Mouse (Mus musculus): ENCODE results near the gene Espl1. TPM values are rescaled to one million over a fixed set of nuclear protein-coding genes. Genes with fewer than 3 reads are reported as not detected.

Espl1 gene
- total and polyA plus RNA-seq, 2 experiments = 0.09 to 0.11 TPM

GRCm38 (mm10) chr15:102362648-102363047 is 66.6 kb downstream of the Espl1 start:
- WGBS = 33% methylated on average over 14 of the region's 14 CpGs
- no peak for DNase-seq (ENCODE audit: extremely low read depth, low read depth, low spot score)
- no peak for TF ChIP-seq POLR2A (IDR thresholded peaks at IDR 0.05; ENCODE audit: extremely low read depth, insufficient read depth, low read length)
- TF ChIP-seq CTCF (IDR thresholded peaks at IDR 0.05; ENCODE audit: low read depth, low read length) = no peak
- no peaks in the 10 kb centered on the region for H3K4me1 ChIP-seq (ENCODE audit: control insufficient read depth, insufficient read depth, low read length)
- peaks cover 12% of the 10 kb centered on the region for H3K27me3 ChIP-seq (ENCODE audit: control insufficient read depth, insufficient read depth, low read length)
- no peak overlapping the region for H3K9ac ChIP-seq (ENCODE audit: low read depth, low read length)
- no peaks in the 10 kb centered on the region for H3K36me3 ChIP-seq (ENCODE audit: control insufficient read depth, insufficient read depth, low read length)
- H3K27ac ChIP-seq (replicated peaks; ENCODE audit: insufficient read depth, low read depth, low read length) = no peak overlapping the region
- no peak overlapping the region for H3K4me3 ChIP-seq (ENCODE audit: insufficient read depth, low read depth, low read length)
- H3K79me2 ChIP-seq (ENCODE audit: control insufficient read depth, insufficient read depth, low read length) = no peaks in the 10 kb centered on the region

GRCm38 (mm10) chr15:102364678-102365077 is 68.6 kb downstream of the Espl1 start:
- 81% methylated on average over 1 of the region's 1 CpGs for WGBS
- Histone ChIP-seq H3K9ac (ENCODE audit: low read depth, low read length) (no peak overlapping the region), H3K4me3 (ENCODE audit: insufficient read depth, low read depth, low read length) (no peak overlapping the region), H3K27ac (replicated peaks; ENCODE audit: insufficient read depth, low read depth, low read length) (no peak overlapping the region), H3K79me2 (ENCODE audit: control insufficient read depth, insufficient read depth, low read length) (no peaks in the 10 kb centered on the region), H3K36me3 (ENCODE audit: control insufficient read depth, insufficient read depth, low read length) (no peaks in the 10 kb centered on the region), H3K4me1 (ENCODE audit: control insufficient read depth, insufficient read depth, low read length) (no peaks in the 10 kb centered on the region), H3K27me3 (ENCODE audit: control insufficient read depth, insufficient read depth, low read length) (peaks cover 8% of the 10 kb centered on the region; the same call in 1 of the 2 replicates)
- no peak for DNase-seq (ENCODE audit: extremely low read depth, low read depth, low spot score)
- TF ChIP-seq CTCF (IDR thresholded peaks at IDR 0.05; ENCODE audit: low read depth, low read length) (no peak), POLR2A (IDR thresholded peaks at IDR 0.05; ENCODE audit: extremely low read depth, insufficient read depth, low read length) (no peak)

GRCm38 (mm10) chr15:102366238-102366637 is 70.2 kb downstream of the Espl1 start:
- H3K27me3 ChIP-seq (ENCODE audit: control insufficient read depth, insufficient read depth, low read length) = peaks cover 18% of the 10 kb centered on the region; the same call in 1 of the 2 replicates
- WGBS = 18% methylated on average over 7 of the region's 7 CpGs

DNA sequence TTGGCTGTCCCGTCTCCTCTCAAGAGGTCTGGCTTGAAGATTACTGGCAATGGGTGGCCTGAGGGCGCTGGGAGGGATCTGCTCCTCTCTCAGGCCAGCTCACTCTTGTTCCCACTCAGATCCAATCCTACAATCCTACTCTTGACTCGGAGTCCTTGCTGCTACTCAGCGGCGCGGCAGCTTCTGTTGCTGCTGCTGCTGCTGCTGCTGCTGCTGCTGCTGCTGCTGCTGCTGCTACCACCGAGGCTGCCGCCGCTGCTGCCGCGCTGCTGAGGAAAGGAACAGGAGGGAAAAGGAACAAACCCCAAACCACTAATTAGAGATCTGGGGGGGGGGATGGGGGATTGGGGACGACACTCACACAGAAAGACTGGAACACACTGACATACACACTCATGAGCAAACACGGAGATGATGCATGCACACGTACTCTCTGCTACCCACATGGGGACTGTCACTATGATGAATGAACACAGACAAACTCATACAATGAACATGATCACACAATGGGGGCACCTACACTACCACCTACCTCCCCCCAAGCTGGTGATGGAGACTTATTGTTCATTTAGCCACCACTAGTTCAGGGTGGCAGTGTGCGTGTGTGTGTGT is 70.8 kb downstream of the Espl1 start, which contains the start of gene Sp7:
Gene Sp7, minus strand, starts transcription at position 450 of the 612 bp plus-strand sequence.
- H3K4me1 ChIP-seq (ENCODE audit: control insufficient read depth, insufficient read depth, low read length) = no peaks in the 10 kb centered on the region
- H3K27me3 ChIP-seq (ENCODE audit: control insufficient read depth, insufficient read depth, low read length) = peaks cover 18% of the 10 kb centered on the region; the same call in 1 of the 2 replicates
- H3K9ac ChIP-seq (ENCODE audit: low read depth, low read length) = no peak within 1 kb of the TSS
- H3K27ac ChIP-seq (replicated peaks; ENCODE audit: insufficient read depth, low read depth, low read length) = no peak within 1 kb of the TSS
- no peaks in the 10 kb centered on the region for H3K36me3 ChIP-seq (ENCODE audit: control insufficient read depth, insufficient read depth, low read length)
- 14% methylated on average over 15 of the region's 15 CpGs for WGBS
- H3K79me2 ChIP-seq (ENCODE audit: control insufficient read depth, insufficient read depth, low read length) = no peaks in the 10 kb centered on the region
- TF ChIP-seq POLR2A (IDR thresholded peaks at IDR 0.05; ENCODE audit: extremely low read depth, insufficient read depth, low read length) = no peak
- no peak for TF ChIP-seq CTCF (IDR thresholded peaks at IDR 0.05; ENCODE audit: low read depth, low read length)
- H3K4me3 ChIP-seq (ENCODE audit: insufficient read depth, low read depth, low read length) = no peak within 1 kb of the TSS
- DNase-seq (ENCODE audit: extremely low read depth, low read depth, low spot score) = no peak

More at GRCm38 (mm10) chr15:102366238-102366637, 70.2 kb downstream of the Espl1 start:
- Histone ChIP-seq H3K4me3 (ENCODE audit: insufficient read depth, low read depth, low read length) (no peak overlapping the region), H3K27ac (replicated peaks; ENCODE audit: insufficient read depth, low read depth, low read length) (no peak overlapping the region), H3K79me2 (ENCODE audit: control insufficient read depth, insufficient read depth, low read length) (no peaks in the 10 kb centered on the region), H3K9ac (ENCODE audit: low read depth, low read length) (no peak overlapping the region), H3K4me1 (ENCODE audit: control insufficient read depth, insufficient read depth, low read length) (no peaks in the 10 kb centered on the region), H3K36me3 (ENCODE audit: control insufficient read depth, insufficient read depth, low read length) (no peaks in the 10 kb centered on the region)
- TF ChIP-seq POLR2A (IDR thresholded peaks at IDR 0.05; ENCODE audit: extremely low read depth, insufficient read depth, low read length) = no peak
- no peak for TF ChIP-seq CTCF (IDR thresholded peaks at IDR 0.05; ENCODE audit: low read depth, low read length)
- no peak for DNase-seq (ENCODE audit: extremely low read depth, low read depth, low spot score)

- Histone ChIP-seq H3K36me3 (ENCODE audit: control insufficient read depth, insufficient read depth, low read length) (no peaks in the 10 kb centered on the region), H3K27ac (replicated peaks; ENCODE audit: insufficient read depth, low read depth, low read length) (no peak overlapping the region), H3K27me3 (ENCODE audit: control insufficient read depth, insufficient read depth, low read length) (peaks cover 18% of the 10 kb centered on the region; the same call in 1 of the 2 replicates), H3K79me2 (ENCODE audit: control insufficient read depth, insufficient read depth, low read length) (no peaks in the 10 kb centered on the region), H3K4me3 (ENCODE audit: insufficient read depth, low read depth, low read length) (no peak overlapping the region), H3K4me1 (ENCODE audit: control insufficient read depth, insufficient read depth, low read length) (no peaks in the 10 kb centered on the region), H3K9ac (ENCODE audit: low read depth, low read length) (no peak overlapping the region)
- 25% methylated on average over 13 of the region's 13 CpGs for WGBS
- TF ChIP-seq POLR2A (IDR thresholded peaks at IDR 0.05; ENCODE audit: extremely low read depth, insufficient read depth, low read length) (no peak), CTCF (IDR thresholded peaks at IDR 0.05; ENCODE audit: low read depth, low read length) (no peak)
- DNase-seq (ENCODE audit: extremely low read depth, low read depth, low spot score) = no peak
These were observed 73.9 kb downstream of the Espl1 start for GRCm38 (mm10) chr15:102369972-102370371.

DNA sequence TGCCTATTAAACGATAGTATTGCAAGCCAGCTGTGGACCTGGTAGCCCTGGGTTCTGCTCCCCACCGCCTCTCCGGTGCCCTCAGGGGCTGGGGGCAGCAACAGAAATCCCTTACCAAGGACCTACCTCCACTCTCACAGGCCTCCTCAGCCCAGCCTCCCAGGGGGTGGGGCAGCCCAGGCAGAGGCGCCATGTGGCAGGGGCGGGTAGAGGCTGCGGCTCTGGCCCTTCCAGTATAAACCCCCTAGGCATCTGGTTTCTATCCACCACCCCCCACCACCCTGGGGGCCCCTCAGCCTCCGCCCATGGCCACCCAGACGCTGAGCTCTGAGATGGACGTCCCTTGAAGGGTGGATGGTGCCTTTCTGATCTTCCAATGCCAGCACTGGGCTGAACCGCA is 74.7 kb downstream of the Espl1 start:
- peaks cover 18% of the 10 kb centered on the region; the same call in 1 of the 2 replicates for H3K27me3 ChIP-seq (ENCODE audit: control insufficient read depth, insufficient read depth, low read length)
- H3K4me3 ChIP-seq (ENCODE audit: insufficient read depth, low read depth, low read length) = no peak overlapping the region
- H3K27ac ChIP-seq (replicated peaks; ENCODE audit: insufficient read depth, low read depth, low read length) = no peak overlapping the region
- TF ChIP-seq CTCF (IDR thresholded peaks at IDR 0.05; ENCODE audit: low read depth, low read length) = no peak
- TF ChIP-seq POLR2A (IDR thresholded peaks at IDR 0.05; ENCODE audit: extremely low read depth, insufficient read depth, low read length) = no peak
- no peak for DNase-seq (ENCODE audit: extremely low read depth, low read depth, low spot score)
- H3K9ac ChIP-seq (ENCODE audit: low read depth, low read length) = no peak overlapping the region
- H3K79me2 ChIP-seq (ENCODE audit: control insufficient read depth, insufficient read depth, low read length) = no peaks in the 10 kb centered on the region
- 40% methylated on average over 10 of the region's 10 CpGs for WGBS
- no peaks in the 10 kb centered on the region for H3K4me1 ChIP-seq (ENCODE audit: control insufficient read depth, insufficient read depth, low read length)
- H3K36me3 ChIP-seq (ENCODE audit: control insufficient read depth, insufficient read depth, low read length) = no peaks in the 10 kb centered on the region

Other genes starting within 250 kb of the Espl1 start
- gene Eif4b, start 222.5 kb upstream of the Espl1 start, total RNA-seq (2014; rRNA removed) = 119 and 130 TPM in 2 replicates
- gene Eif4b, start 222.5 kb upstream of the Espl1 start, polyA plus RNA-seq (2012; rRNA removed) = 70.5 and 73.8 TPM in 2 replicates
- gene Tns2, start 195.9 kb upstream of the Espl1 start, total RNA-seq (2014; rRNA removed) = 21.8 and 36.5 TPM in 2 replicates
- 30.9 and 35.9 TPM in 2 replicates for gene Tns2, start 195.9 kb upstream of the Espl1 start, polyA plus RNA-seq (2012; rRNA removed)
- 9.2 and 12.1 TPM in 2 replicates for gene Spryd3, start 160.0 kb upstream of the Espl1 start, total RNA-seq (2014; rRNA removed)
- gene Spryd3, start 160.0 kb upstream of the Espl1 start, polyA plus RNA-seq (2012; rRNA removed) = 20.7 and 22.6 TPM in 2 replicates
- 1.0 and 1.8 TPM in 2 replicates for gene Igfbp6, start 151.9 kb upstream of the Espl1 start, total RNA-seq (2014; rRNA removed)
- 2.3 and 4.5 TPM in 2 replicates for gene Igfbp6, start 151.9 kb upstream of the Espl1 start, polyA plus RNA-seq (2012; rRNA removed)
- gene Soat2, start 145.7 kb upstream of the Espl1 start, total RNA-seq (2014; rRNA removed) = 27.5 and 36.5 TPM in 2 replicates
- gene Soat2, start 145.7 kb upstream of the Espl1 start, polyA plus RNA-seq (2012; rRNA removed) = 54.9 and 80.8 TPM in 2 replicates
- gene Zfp740, start 93.0 kb upstream of the Espl1 start, total RNA-seq (2014; rRNA removed) = 15.6 and 21.0 TPM in 2 replicates
- 8.1 and 9.4 TPM in 2 replicates for gene Zfp740, start 93.0 kb upstream of the Espl1 start, polyA plus RNA-seq (2012; rRNA removed)
- 47.6 and 449 TPM in 2 replicates for gene Csad, start 91.5 kb upstream of the Espl1 start, total RNA-seq (2014; rRNA removed)
- gene Csad, start 91.5 kb upstream of the Espl1 start, polyA plus RNA-seq (2012; rRNA removed) = 107 and 123 TPM in 2 replicates
- gene Itgb7, start 64.3 kb upstream of the Espl1 start, total RNA-seq (2014; rRNA removed) = 1.3 and 2.2 TPM in 2 replicates
- gene Itgb7, start 64.3 kb upstream of the Espl1 start, polyA plus RNA-seq (2012; rRNA removed) = 1.7 and 1.8 TPM in 2 replicates
- 1.5 and 2.0 TPM in 2 replicates for gene Rarg, start 38.7 kb upstream of the Espl1 start, total RNA-seq (2014; rRNA removed)
- 5.3 and 6.0 TPM in 2 replicates for gene Rarg, start 38.7 kb upstream of the Espl1 start, polyA plus RNA-seq (2012; rRNA removed)
- not detected in 2 replicates for gene Gm9918, start 25.7 kb upstream of the Espl1 start, total RNA-seq (2014; rRNA removed)
- gene Gm9918, start 25.7 kb upstream of the Espl1 start, polyA plus RNA-seq (2012; rRNA removed) = 0.05 TPM in 1 of 2 replicates, not detected in the other
- 8.5 and 10.1 TPM in 2 replicates for gene Mfsd5, start 16.8 kb upstream of the Espl1 start, total RNA-seq (2014; rRNA removed)
- 44.3 and 51.4 TPM in 2 replicates for gene Mfsd5, start 16.8 kb upstream of the Espl1 start, polyA plus RNA-seq (2012; rRNA removed)
- gene Pfdn5, start 29.9 kb downstream of the Espl1 start, total RNA-seq (2014; rRNA removed) = 137 and 195 TPM in 2 replicates
- 44.6 and 45.2 TPM in 2 replicates for gene Pfdn5, start 29.9 kb downstream of the Espl1 start, polyA plus RNA-seq (2012; rRNA removed)
- gene Myg1, start 35.4 kb downstream of the Espl1 start, total RNA-seq (2014; rRNA removed) = 25.5 and 27.6 TPM in 2 replicates
- gene Myg1, start 35.4 kb downstream of the Espl1 start, polyA plus RNA-seq (2012; rRNA removed) = 32.0 and 32.3 TPM in 2 replicates
- 4.0 and 8.3 TPM in 2 replicates for gene Aaas, start 54.5 kb downstream of the Espl1 start, total RNA-seq (2014; rRNA removed)
- gene Aaas, start 54.5 kb downstream of the Espl1 start, polyA plus RNA-seq (2012; rRNA removed) = 18.9 and 24.0 TPM in 2 replicates
- gene Sp7, start 70.9 kb downstream of the Espl1 start, total RNA-seq (2014; rRNA removed) = not detected in 2 replicates
- not detected in 2 replicates for gene Sp7, start 70.9 kb downstream of the Espl1 start, polyA plus RNA-seq (2012; rRNA removed)
- 16.7 and 18.2 TPM in 2 replicates for gene Sp1, start 109.9 kb downstream of the Espl1 start, total RNA-seq (2014; rRNA removed)
- 7.3 and 7.6 TPM in 2 replicates for gene Sp1, start 109.9 kb downstream of the Espl1 start, polyA plus RNA-seq (2012; rRNA removed)
- 0.07 and 0.09 TPM in 2 replicates for gene Amhr2, start 149.1 kb downstream of the Espl1 start, total RNA-seq (2014; rRNA removed)
- 0.40 and 0.49 TPM in 2 replicates for gene Amhr2, start 149.1 kb downstream of the Espl1 start, polyA plus RNA-seq (2012; rRNA removed)
- gene Prr13, start 162.8 kb downstream of the Espl1 start, total RNA-seq (2014; rRNA removed) = 7.3 and 11.1 TPM in 2 replicates
- gene Prr13, start 162.8 kb downstream of the Espl1 start, polyA plus RNA-seq (2012; rRNA removed) = 93.4 and 98.3 TPM in 2 replicates
- 112 and 189 TPM in 2 replicates for gene Pcbp2, start 174.3 kb downstream of the Espl1 start, total RNA-seq (2014; rRNA removed)
- gene Pcbp2, start 174.3 kb downstream of the Espl1 start, polyA plus RNA-seq (2012; rRNA removed) = 261 and 273 TPM in 2 replicates
- gene Gm10337, start 207.5 kb downstream of the Espl1 start, total RNA-seq (2014; rRNA removed) = not detected in 2 replicates
- gene Gm10337, start 207.5 kb downstream of the Espl1 start, polyA plus RNA-seq (2012; rRNA removed) = not detected in 2 replicates
- 0.34 and 0.46 TPM in 2 replicates for gene Map3k12, start 220.8 kb downstream of the Espl1 start, total RNA-seq (2014; rRNA removed)
- gene Map3k12, start 220.8 kb downstream of the Espl1 start, polyA plus RNA-seq (2012; rRNA removed) = 0.22 and 0.43 TPM in 2 replicates
- gene Tarbp2, start 221.9 kb downstream of the Espl1 start, total RNA-seq (2014; rRNA removed) = 15.2 and 16.0 TPM in 2 replicates
- 34.1 and 40.6 TPM in 2 replicates for gene Tarbp2, start 221.9 kb downstream of the Espl1 start, polyA plus RNA-seq (2012; rRNA removed)
- gene Npff, start 228.7 kb downstream of the Espl1 start, total RNA-seq (2014; rRNA removed) = 0.27 and 0.65 TPM in 2 replicates
- gene Npff, start 228.7 kb downstream of the Espl1 start, polyA plus RNA-seq (2012; rRNA removed) = 1.4 and 3.5 TPM in 2 replicates

Data from liver, adult 2 months (tissue).